Mouse (Mus musculus): ENCODE results near the gene Sytl3.

Sytl3 gene

DNA sequence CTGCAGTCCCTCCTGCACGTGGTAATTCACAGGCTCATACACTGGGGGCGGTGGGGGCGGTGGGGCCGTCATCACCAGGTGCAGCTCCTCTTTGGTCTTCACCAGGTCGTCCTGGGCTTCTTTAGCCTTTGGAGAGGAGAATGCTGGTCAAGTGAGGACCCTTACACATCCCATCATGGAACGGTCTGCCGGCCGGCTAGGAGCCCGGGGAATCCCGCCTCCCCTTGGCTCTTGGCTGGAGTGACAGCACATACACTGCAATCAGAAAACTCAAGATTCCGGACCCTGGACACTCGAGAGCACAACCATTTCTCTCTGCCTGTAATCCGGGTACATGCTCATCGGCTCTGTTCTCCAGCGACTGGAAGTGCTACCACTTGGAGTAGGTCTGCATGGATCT, 80.9 kb downstream of the Sytl3 start:
- TF ChIP-seq GATA4 (IDR thresholded peaks at IDR 0.05; ENCODE audit: insufficient replicate concordance, low read length), result no peak

DNA sequence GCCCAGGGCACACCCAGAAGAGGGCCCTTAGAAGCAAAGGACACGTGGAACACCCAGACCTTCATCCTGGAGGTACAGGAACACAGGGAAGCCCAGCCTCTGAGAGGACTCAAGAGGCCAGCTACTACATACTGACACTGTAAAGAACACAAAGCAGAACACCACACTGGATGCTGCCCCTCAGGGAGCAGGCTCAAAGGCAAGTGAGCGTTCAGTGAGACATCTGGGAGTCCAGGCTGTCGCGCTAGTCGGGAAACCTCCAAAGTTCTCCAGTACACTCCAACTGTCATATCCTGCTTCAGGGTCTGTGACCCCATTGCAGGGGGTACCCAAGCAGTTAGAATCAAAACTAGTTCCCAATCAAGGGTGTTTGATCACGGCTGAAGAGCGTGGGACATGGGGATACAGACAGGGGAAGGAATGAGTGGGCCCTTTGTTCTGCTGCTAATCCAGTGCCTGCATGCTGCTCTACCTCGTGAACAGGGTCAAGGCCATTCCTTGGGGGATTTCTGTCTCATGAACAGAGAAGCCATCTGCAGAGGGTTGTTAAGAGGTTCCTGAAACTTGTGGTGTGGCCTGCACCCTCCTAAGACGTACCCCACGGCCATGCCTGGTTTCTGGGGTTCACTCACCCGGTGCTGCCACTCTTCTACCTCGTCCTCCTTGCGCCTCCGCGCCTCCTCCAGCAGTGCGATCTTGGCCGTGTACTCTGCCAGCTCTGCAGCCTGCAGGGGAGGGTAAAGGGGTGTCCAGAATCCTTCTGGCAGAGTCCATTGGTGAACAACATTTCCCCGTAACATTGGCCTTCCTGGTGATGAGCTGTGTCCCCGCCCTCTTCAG, 81.7 kb downstream of the Sytl3 start:
- TF ChIP-seq GATA4 (IDR thresholded peaks at IDR 0.05; ENCODE audit: insufficient replicate concordance, low read length), result no peak

DNA sequence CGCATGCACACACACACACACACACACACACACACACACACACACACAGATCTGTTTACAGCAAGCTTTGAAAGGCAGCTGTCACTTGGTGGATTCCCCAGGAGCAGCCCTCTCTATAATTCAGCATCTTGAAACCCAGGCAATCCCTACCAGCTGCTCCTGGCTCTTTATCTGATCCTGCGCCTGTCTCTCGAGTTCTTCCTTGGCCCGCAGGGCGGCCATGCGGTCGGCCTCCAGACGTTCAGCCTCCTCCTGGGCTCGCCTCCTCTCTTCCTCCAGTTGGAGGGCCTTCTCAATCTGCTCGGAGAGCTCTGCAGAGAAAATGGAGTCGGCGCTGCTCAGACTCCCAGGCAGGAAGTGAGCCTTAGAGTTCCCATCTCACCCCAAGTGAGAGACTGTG, 82.4 kb downstream of the Sytl3 start:
- no peak for TF ChIP-seq GATA4 (IDR thresholded peaks at IDR 0.05; ENCODE audit: insufficient replicate concordance, low read length)

DNA sequence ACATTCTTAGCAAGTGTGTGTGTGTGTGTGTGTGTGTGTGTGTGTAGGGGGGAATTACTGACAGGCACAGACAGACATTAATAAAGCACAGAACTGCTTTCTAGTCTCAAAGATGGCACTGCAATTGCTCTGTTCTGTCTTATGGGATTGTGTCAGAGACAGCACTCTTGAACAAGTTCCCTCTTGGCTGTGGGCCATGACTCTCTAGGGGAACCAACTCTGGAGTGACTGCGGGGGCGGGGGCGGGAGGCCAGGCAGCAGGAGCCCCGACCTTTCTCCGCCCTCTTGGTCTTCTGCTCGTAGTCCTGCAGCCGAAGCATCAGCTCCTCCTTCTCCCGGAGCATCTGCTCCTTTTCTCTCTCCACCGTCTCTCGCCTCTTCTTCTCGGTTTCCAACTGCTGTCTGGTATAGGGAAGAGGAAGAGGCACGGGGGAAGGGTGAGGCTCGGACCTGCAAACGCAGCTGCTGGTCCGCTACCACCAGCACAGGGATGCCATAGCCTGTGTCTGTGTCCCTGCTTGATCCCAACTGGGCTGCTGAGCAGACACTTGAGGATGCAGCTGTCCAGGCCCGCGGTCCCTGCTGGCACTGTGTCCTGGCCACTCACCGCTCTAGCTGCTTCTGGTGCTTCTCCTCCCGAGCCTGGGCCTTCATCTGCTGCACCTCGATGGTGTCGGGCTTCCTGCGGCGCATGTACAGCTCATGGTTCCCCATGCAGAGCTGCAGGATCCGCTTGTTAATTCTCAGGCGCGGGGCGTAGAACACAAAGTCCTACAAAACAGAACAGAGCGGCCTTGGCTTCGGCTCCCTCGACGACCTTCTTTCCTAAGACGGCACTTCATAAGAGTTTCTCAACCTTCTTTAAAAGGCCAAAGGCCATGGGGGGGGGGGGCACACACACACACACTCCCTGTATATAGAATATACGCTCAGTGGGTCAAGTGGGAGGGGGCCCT, 83.5 kb downstream of the Sytl3 start:
- no peak for TF ChIP-seq GATA4 (IDR thresholded peaks at IDR 0.05; ENCODE audit: insufficient replicate concordance, low read length)

DNA sequence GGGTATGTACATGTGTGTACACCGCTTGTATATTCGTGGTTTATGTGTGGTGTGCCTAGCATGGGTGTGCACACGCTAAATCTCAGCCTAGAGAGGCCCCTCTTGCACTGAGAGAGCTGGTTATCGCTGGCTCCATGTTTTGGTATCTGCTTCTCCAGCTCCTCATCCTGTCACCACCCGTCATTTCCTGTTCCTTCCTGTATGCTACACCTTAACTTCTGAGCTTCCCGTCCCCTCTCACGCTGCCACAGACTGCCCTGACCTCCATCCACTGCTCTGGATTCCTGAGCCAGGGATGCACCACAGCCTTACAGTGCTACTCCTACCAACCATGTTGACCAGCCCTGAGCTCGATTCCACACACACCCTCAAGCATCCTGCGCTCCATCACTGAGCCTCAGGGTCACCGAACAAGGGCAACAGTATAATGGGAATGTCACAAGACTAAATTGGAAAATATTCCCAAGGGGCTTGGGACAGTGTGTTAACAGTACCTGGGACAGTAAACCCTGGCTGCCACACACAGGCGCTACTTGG, 84.2 kb downstream of the Sytl3 start:
- peak; percentile 17; the same call in 1 of the 2 replicates for TF ChIP-seq GATA4 (IDR thresholded peaks at IDR 0.05; ENCODE audit: insufficient replicate concordance, low read length)

DNA sequence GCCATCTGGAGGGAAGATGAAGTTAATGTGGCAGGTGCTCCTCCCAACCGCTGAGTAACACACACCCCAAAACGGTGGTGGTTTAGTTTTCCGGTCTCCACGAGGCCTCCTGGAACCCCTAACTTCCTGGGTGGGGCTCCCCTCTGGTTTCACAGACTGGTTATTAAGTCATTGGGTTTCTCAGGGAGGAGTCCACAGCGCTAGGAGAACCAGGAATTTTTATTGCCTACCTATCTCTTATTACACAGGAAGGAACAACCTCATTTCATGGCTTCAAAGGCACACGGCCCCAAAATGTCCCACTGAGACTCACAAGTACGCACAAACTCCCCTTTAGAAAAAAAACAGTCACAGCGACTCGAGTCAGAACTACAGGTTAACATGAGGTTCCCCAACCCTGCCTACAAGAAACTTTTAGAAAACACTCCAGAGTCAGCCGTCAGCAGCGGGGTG, 84.9 kb downstream of the Sytl3 start:
- no peak for TF ChIP-seq GATA4 (IDR thresholded peaks at IDR 0.05; ENCODE audit: insufficient replicate concordance, low read length)

DNA sequence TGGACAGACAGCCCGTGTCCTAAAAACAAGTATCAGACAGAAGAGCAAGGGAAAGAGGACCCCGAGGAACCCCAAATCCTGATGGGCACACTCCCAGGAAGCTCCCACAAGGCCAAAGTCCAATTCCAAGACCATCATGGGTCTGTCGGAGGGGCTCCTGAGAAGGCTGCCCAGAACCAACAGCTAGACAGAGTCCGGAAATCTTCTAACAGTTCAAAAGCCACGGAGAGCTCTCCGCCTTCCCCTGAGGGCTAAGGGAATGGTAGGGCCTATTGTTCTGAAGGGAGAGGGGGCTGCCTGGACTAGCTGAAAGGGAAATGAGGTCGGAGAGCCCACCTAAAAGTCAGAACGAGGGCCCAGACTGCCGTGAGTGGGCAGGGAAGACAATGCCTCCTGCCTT, 85.5 kb downstream of the Sytl3 start:
- TF ChIP-seq GATA4 (IDR thresholded peaks at IDR 0.05; ENCODE audit: insufficient replicate concordance, low read length), result no peak

DNA sequence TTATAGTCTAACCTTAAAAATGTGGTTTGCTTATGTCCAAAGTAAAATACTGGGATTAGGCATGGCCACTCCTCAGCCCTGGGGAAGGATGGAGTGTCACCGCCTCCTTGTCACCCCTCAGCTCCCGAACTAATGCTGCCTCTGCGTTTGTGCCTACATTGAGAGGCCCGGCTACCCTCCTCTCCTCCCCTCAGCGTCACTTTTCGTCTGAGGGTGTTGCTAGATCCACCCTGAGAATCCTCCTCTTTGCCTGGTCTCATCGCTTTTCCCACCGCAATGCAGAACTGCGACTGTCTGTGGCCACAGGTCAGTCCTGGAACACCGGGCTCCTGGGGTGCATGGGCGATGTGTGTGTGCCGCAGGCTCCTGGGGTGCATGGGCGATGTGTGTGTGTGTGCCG, 86.0 kb downstream of the Sytl3 start:
- no peak for TF ChIP-seq GATA4 (IDR thresholded peaks at IDR 0.05; ENCODE audit: insufficient replicate concordance, low read length)

DNA sequence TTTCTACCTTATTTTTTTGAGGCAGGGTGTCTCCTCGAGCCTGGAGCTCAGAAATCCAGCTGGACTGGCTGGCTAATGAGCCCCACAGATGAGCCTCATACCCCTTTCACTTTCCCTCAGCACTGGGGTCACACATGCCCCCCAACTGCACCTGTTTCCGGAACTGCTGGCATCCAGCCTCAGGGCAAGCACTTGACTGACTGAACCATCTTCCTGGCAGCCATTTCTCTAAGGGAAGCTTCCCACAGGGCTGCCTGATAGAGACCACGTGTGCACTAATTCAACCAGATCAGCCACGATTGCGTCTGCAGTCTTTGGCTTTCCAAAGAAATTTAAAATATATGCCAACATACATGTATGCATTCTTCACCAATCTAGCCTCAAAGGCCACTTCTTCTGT, 86.6 kb downstream of the Sytl3 start:
- no peak for TF ChIP-seq GATA4 (IDR thresholded peaks at IDR 0.05; ENCODE audit: insufficient replicate concordance, low read length)

DNA sequence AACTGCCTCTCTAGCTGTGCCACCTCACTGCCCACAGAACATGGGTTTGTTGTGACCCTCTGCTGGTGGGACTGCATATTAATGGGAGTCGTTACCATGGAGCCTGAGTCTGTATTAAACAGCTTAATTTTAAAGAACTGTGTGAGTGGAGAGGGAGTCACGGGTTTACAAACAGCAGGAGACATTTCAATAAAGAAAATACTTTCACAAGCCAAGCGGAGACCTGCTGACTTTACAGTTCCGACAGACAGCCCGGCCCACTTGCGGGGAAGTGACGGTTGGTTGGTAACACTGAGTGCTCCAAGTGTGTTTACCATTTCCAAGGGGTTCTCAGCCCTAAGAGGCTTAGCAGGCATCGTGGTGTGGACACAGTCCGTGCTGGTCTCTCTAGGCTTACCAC, 87.1 kb downstream of the Sytl3 start:
- no peak for TF ChIP-seq GATA4 (IDR thresholded peaks at IDR 0.05; ENCODE audit: insufficient replicate concordance, low read length)

DNA sequence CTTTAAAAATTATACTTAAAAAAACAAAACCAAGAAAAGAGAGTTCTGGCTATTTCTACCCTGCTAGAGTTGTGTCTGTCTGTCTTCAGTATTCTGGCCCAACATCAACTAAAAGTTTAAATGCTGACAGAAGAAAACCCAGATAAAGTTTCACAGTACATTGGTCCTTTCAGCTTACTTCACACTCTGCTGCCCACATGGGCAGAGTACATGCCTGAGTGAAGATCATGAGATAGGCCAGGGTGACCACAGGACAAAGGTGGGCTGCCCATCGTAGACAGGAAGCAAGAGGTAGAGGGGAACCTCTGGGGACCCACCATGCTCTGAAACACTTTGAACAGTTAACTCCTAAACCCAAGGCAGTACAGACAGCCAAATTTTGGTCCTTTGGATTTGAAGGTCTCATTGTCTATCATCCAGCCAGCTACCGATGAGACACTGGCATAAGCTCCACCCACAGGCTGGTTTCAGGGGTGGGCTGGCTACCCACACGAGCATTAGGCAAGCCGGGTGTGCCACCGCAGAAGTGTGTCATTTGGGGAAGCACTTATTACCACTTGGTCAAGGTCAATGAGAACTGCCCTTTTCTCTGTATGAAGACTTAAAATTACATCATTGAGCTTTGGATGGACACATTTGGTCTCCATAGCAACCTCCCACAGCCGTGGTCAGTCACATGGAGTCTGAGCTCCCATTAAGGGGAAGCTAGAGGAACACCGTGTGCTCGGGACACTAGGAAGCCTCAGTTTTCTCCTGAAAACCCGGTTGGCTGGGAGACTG, 87.7 kb downstream of the Sytl3 start:
- no peak for TF ChIP-seq GATA4 (IDR thresholded peaks at IDR 0.05; ENCODE audit: insufficient replicate concordance, low read length)

DNA sequence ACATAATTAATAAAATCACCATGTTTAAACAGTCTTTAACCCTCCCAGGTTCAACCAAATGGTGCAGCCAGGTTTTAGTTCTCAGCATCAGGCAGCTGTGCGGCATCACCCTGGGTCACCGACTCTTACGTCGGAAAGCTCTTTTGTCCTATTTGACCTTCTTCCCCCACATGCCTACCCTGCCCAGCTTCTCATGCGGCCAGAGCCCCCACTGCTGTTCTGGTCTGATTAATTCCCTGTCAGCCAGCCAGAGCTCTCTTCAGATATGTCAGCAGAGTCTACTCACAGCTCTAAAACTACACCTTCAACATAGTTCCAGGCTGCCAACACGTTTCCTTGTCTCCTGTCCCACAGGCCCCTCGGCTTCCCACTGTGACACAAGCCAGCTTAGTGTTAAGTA, 88.6 kb downstream of the Sytl3 start:
- TF ChIP-seq GATA4 (IDR thresholded peaks at IDR 0.05; ENCODE audit: insufficient replicate concordance, low read length), result no peak

DNA sequence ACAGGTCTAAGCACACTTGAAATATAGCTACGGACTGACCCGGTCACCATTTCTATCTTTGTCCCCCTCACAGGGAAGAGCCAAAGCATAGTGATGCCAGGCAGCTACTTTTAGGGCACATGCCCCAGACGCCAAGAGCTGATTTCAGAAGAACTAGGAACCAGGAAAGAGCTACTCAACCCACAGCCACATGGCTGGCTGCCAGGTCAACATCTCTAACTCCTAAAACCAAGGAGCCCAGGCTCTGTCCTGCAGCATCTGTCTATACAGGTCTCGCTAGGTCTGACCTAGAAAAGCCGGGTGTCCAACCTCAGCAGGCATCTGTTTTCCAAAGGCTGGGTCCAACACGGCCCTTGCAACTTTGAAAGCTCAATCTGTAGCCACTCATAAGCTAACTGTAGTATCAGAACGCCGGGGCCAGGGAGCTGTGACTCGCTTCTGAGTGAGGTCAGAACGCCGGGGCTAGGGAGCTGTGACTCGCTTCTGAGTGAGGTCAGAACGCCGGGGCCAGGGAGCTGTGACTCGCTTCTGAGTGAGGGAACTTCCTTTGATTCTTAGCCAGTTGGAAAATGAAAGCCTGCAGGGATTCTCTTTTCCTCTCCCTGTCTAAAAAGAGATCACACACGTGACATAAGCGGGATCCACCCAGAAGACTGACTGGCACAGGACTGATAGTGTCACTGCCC, 90.0 kb downstream of the Sytl3 start:
- TF ChIP-seq GATA4 (IDR thresholded peaks at IDR 0.05; ENCODE audit: insufficient replicate concordance, low read length), result no peak

DNA sequence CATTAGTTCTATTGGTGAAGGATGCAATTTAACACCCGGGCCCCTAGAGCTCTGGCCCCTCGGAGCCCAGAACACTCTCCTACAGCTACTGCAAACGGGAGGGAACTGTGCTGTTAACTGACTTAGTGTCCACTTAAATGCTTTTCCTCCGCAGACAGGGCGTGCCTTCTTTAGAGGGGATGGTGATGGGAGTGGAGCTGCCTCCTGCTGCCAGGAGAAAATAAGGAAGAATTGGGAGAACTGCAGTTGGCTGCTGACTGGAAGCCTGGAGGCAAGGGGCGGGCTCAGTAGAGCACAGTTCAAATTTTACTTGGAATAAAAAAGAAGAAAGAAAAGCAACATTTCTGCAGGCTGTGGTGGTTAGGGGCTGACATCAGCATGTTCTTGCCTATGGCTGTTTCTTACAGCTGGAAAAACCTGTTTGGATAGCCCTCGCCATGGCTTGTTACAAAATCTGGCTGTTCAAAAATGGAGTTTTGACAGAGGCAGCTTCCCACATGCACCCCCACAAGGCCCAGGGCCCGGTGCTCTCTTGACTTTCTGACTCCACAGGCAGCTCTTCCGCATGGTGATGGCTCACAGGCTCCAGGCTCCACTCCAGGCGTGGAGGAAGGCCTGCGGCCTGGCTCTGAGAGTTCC, 92.4 kb downstream of the Sytl3 start:
- TF ChIP-seq GATA4 (IDR thresholded peaks at IDR 0.05; ENCODE audit: insufficient replicate concordance, low read length), result no peak

All from liver, adult (tissue).